Mouse (Mus musculus): ENCODE measurements around the gene Psmc2.
A peak's percentile ranks its signal among the peaks of the same experiment; 100 is the strongest.

Psmc2 gene

GRCm38 (mm10) chr5:21785053-21785452 lies at the start of gene Psmc2, which contains the start of gene Dnajc2:
Psmc2 (plus strand) TSS chr5:21785283.
Dnajc2 (minus strand) TSS chr5:21785251.
- DNase-seq (ENCODE audit: low spot score in 2 of 2): peak; percentile 88 to 93

- DNase-seq (ENCODE audit: low spot score in 2 of 2): peak; percentile 80 to 90
Observed at GRCm38 (mm10) chr5:21735584-21735983, 49.5 kb upstream of the Psmc2 start.

- DNase-seq (ENCODE audit: low spot score in 2 of 2): no peak
Observed at GRCm38 (mm10) chr5:21736046-21736445, 49.0 kb upstream of the Psmc2 start.

- DNase-seq (ENCODE audit: low spot score in 2 of 2): peak; percentile 86 to 94
Observed at GRCm38 (mm10) chr5:21736956-21737585, 48.0 kb upstream of the Psmc2 start, which contains the start of gene Pmpcb. Pmpcb (plus strand) TSS chr5:21737141.

- DNase-seq (ENCODE audit: low spot score in 2 of 2): no peak
Observed at GRCm38 (mm10) chr5:21737620-21738019, 47.5 kb upstream of the Psmc2 start.

GRCm38 (mm10) chr5:21739120-21739519 lies 46.0 kb upstream of the Psmc2 start:
- no peak for DNase-seq (ENCODE audit: low spot score in 2 of 2)

GRCm38 (mm10) chr5:21739881-21740280 lies 45.2 kb upstream of the Psmc2 start:
- DNase-seq (ENCODE audit: low spot score in 2 of 2): no peak

- DNase-seq (ENCODE audit: low spot score in 2 of 2): no peak
Observed at GRCm38 (mm10) chr5:21743606-21744005, 41.5 kb upstream of the Psmc2 start.

GRCm38 (mm10) chr5:21744651-21745050 lies 40.4 kb upstream of the Psmc2 start:
- no peak for DNase-seq (ENCODE audit: low spot score in 2 of 2)

- no peak for DNase-seq (ENCODE audit: low spot score in 2 of 2)
Observed at GRCm38 (mm10) chr5:21745966-21746365, 39.1 kb upstream of the Psmc2 start.

GRCm38 (mm10) chr5:21768506-21768905 lies 16.6 kb upstream of the Psmc2 start:
- no peak for DNase-seq (ENCODE audit: low spot score in 2 of 2)

- DNase-seq (ENCODE audit: low spot score in 2 of 2): no peak
Observed at GRCm38 (mm10) chr5:21769841-21770240, 15.2 kb upstream of the Psmc2 start.

- no peak for DNase-seq (ENCODE audit: low spot score in 2 of 2)
Observed at GRCm38 (mm10) chr5:21776491-21776890, 8.6 kb upstream of the Psmc2 start.

GRCm38 (mm10) chr5:21784161-21785052 lies 676 bp upstream of the Psmc2 start:
- peak in 1 of 2 experiments; percentile 30 for DNase-seq (ENCODE audit: low spot score in 2 of 2)

- DNase-seq (ENCODE audit: low spot score in 2 of 2): no peak
Observed at GRCm38 (mm10) chr5:21785776-21786175, 693 bp downstream of the Psmc2 start.

GRCm38 (mm10) chr5:21786258-21787185 lies 1.4 kb downstream of the Psmc2 start:
- DNase-seq (ENCODE audit: low spot score in 2 of 2): peak; percentile 92 to 95

GRCm38 (mm10) chr5:21787186-21788105 lies 2.4 kb downstream of the Psmc2 start:
- DNase-seq (ENCODE audit: low spot score in 2 of 2): no peak

- no peak for DNase-seq (ENCODE audit: low spot score in 2 of 2)
Observed at GRCm38 (mm10) chr5:21789061-21789460, 4.0 kb downstream of the Psmc2 start.

GRCm38 (mm10) chr5:21792166-21792565 lies 7.1 kb downstream of the Psmc2 start:
- DNase-seq (ENCODE audit: low spot score in 2 of 2): no peak

- no peak for DNase-seq (ENCODE audit: low spot score in 2 of 2)
Observed at GRCm38 (mm10) chr5:21802907-21803306, 17.8 kb downstream of the Psmc2 start.
